Mouse (Mus musculus): ENCODE results near the gene Galp. TPM values are rescaled to one million over a fixed set of nuclear protein-coding genes. Genes with fewer than 3 reads are reported as not detected.
"Not testable (repeated sequence)": the region's sequence is repeated elsewhere in the genome, so short reads cannot be mapped to it uniquely, and the experiment has no call there.

Galp gene
- polyA plus RNA-seq, 1 experiment from 2014 or later = not detected

GRCm38 (mm10) chr7:6220147-6220546 lies 23.3 kb downstream of the Galp start:
- no peaks in the 10 kb centered on the region for H3K27me3 ChIP-seq (replicated peaks)
- no peak overlapping the region for H3K9ac ChIP-seq (replicated peaks)
- H3K27ac ChIP-seq (replicated peaks) = no peak overlapping the region
- no peaks in the 10 kb centered on the region for H3K9me3 ChIP-seq (replicated peaks)
- WGBS = 35% methylated on average over 3 of the region's 3 CpGs
- no peak overlapping the region for H3K4me2 ChIP-seq
- no peaks in the 10 kb centered on the region for H3K36me3 ChIP-seq
- no peaks in the 10 kb centered on the region for H3K4me1 ChIP-seq
- H3K4me3 ChIP-seq (replicated peaks) = no peak overlapping the region
- no peak for ATAC-seq (ENCODE audit: low FRiP score)

GRCm38 (mm10) chr7:6221978-6222377 lies 25.1 kb downstream of the Galp start, which contains the start of gene Zscan5b:
Gene Zscan5b, plus strand, starts transcription at chr7:6222278.
- Histone ChIP-seq H3K4me3 (replicated peaks) (no peak within 1 kb of the TSS), H3K27me3 (replicated peaks) (no peaks in the 10 kb centered on the region), H3K9ac (replicated peaks) (no peak within 1 kb of the TSS), H3K9me3 (replicated peaks) (no peaks in the 10 kb centered on the region), H3K27ac (replicated peaks) (no peak within 1 kb of the TSS), H3K36me3 (no peaks in the 10 kb centered on the region), H3K4me1 (no peaks in the 10 kb centered on the region), H3K4me2 (no peak within 1 kb of the TSS)
- no peak for ATAC-seq (ENCODE audit: low FRiP score)
- WGBS = 96% methylated on average over 12 of the region's 12 CpGs

- H3K27me3 ChIP-seq (replicated peaks); H3K27ac ChIP-seq (replicated peaks); H3K4me2 ChIP-seq; H3K9me3 ChIP-seq (replicated peaks); ATAC-seq (ENCODE audit: low FRiP score); H3K4me1 ChIP-seq; H3K9ac ChIP-seq (replicated peaks); H3K36me3 ChIP-seq; H3K4me3 ChIP-seq (replicated peaks): not testable (repeated sequence)
- WGBS = 62% methylated on average over 8 of the region's 8 CpGs
Observed at GRCm38 (mm10) chr7:6228491-6228890, 31.6 kb downstream of the Galp start.

- no peaks in the 10 kb centered on the region for H3K9me3 ChIP-seq (replicated peaks)
- no peak for ATAC-seq (ENCODE audit: low FRiP score)
- WGBS = 60% methylated on average over 11 of the region's 11 CpGs
- H3K4me3 ChIP-seq (replicated peaks) = no peak overlapping the region
- H3K27ac ChIP-seq (replicated peaks) = no peak overlapping the region
- H3K36me3 ChIP-seq = no peaks in the 10 kb centered on the region
- no peak overlapping the region for H3K4me2 ChIP-seq
- H3K9ac ChIP-seq (replicated peaks) = no peak overlapping the region
- no peaks in the 10 kb centered on the region for H3K4me1 ChIP-seq
- no peaks in the 10 kb centered on the region for H3K27me3 ChIP-seq (replicated peaks)
Observed at GRCm38 (mm10) chr7:6239787-6240186, 42.9 kb downstream of the Galp start.

- not testable (repeated sequence) for H3K4me2 ChIP-seq; H3K9ac ChIP-seq (replicated peaks); ATAC-seq (ENCODE audit: low FRiP score); H3K27me3 ChIP-seq (replicated peaks); H3K36me3 ChIP-seq; H3K9me3 ChIP-seq (replicated peaks); H3K4me3 ChIP-seq (replicated peaks); H3K4me1 ChIP-seq; H3K27ac ChIP-seq (replicated peaks)
- 23% methylated on average over 1 of the region's 1 CpGs for WGBS
Observed at GRCm38 (mm10) chr7:6240841-6241425, 44.0 kb downstream of the Galp start.

GRCm38 (mm10) chr7:6244361-6245292 lies 47.7 kb downstream of the Galp start:
- Histone ChIP-seq H3K4me1 (no peaks in the 10 kb centered on the region), H3K4me3 (replicated peaks) (no peak overlapping the region), H3K9ac (replicated peaks) (no peak overlapping the region), H3K9me3 (replicated peaks) (no peaks in the 10 kb centered on the region), H3K36me3 (no peaks in the 10 kb centered on the region), H3K4me2 (no peak overlapping the region), H3K27ac (replicated peaks) (no peak overlapping the region), H3K27me3 (replicated peaks) (no peaks in the 10 kb centered on the region)
- WGBS = 57% methylated on average over 11 of the region's 11 CpGs
- ATAC-seq (ENCODE audit: low FRiP score) = no peak

GRCm38 (mm10) chr7:6252410-6252809 lies 55.5 kb downstream of the Galp start, which contains the start of gene Epp13:
Gene Epp13, plus strand, starts transcription at chr7:6252710.
- Histone ChIP-seq H3K36me3 (no peaks in the 10 kb centered on the region), H3K4me3 (replicated peaks) (no peak within 1 kb of the TSS), H3K9me3 (replicated peaks) (no peaks in the 10 kb centered on the region), H3K27ac (replicated peaks) (no peak within 1 kb of the TSS), H3K9ac (replicated peaks) (no peak within 1 kb of the TSS), H3K4me2 (no peak within 1 kb of the TSS), H3K4me1 (no peaks in the 10 kb centered on the region), H3K27me3 (replicated peaks) (no peaks in the 10 kb centered on the region)
- WGBS = 87% methylated on average over 6 of the region's 6 CpGs
- ATAC-seq (ENCODE audit: low FRiP score) = no peak

- no peak overlapping the region for H3K4me2 ChIP-seq
- no peak overlapping the region for H3K9ac ChIP-seq (replicated peaks)
- ATAC-seq (ENCODE audit: low FRiP score) = no peak
- H3K4me1 ChIP-seq = no peaks in the 10 kb centered on the region
- no peaks in the 10 kb centered on the region for H3K36me3 ChIP-seq
- H3K27ac ChIP-seq (replicated peaks) = no peak overlapping the region
- H3K27me3 ChIP-seq (replicated peaks) = no peaks in the 10 kb centered on the region
- no peak overlapping the region for H3K4me3 ChIP-seq (replicated peaks)
- no peaks in the 10 kb centered on the region for H3K9me3 ChIP-seq (replicated peaks)
- 97% methylated on average over 5 of the region's 5 CpGs for WGBS
Observed at GRCm38 (mm10) chr7:6254451-6254850, 57.6 kb downstream of the Galp start.

GRCm38 (mm10) chr7:6257386-6257785 lies 60.5 kb downstream of the Galp start:
- 85% methylated on average over 4 of the region's 4 CpGs for WGBS
- Histone ChIP-seq H3K4me2 (no peak overlapping the region), H3K9ac (replicated peaks) (no peak overlapping the region), H3K4me3 (replicated peaks) (no peak overlapping the region), H3K9me3 (replicated peaks) (no peaks in the 10 kb centered on the region), H3K27ac (replicated peaks) (no peak overlapping the region), H3K36me3 (no peaks in the 10 kb centered on the region), H3K4me1 (no peaks in the 10 kb centered on the region), H3K27me3 (replicated peaks) (no peaks in the 10 kb centered on the region)
- ATAC-seq (ENCODE audit: low FRiP score) = no peak

GRCm38 (mm10) chr7:6258232-6259220 lies 61.6 kb downstream of the Galp start:
- Histone ChIP-seq H3K9me3 (replicated peaks) (no peaks in the 10 kb centered on the region), H3K27me3 (replicated peaks) (no peaks in the 10 kb centered on the region), H3K27ac (replicated peaks) (no peak overlapping the region), H3K4me1 (no peaks in the 10 kb centered on the region), H3K4me2 (no peak overlapping the region), H3K9ac (replicated peaks) (no peak overlapping the region), H3K4me3 (replicated peaks) (no peak overlapping the region), H3K36me3 (no peaks in the 10 kb centered on the region)
- 30% methylated on average over 16 of the region's 16 CpGs for WGBS
- ATAC-seq (ENCODE audit: low FRiP score) = no peak

GRCm38 (mm10) chr7:6260004-6260403 lies 63.1 kb downstream of the Galp start:
- H3K4me2 ChIP-seq; H3K36me3 ChIP-seq; H3K4me1 ChIP-seq; ATAC-seq (ENCODE audit: low FRiP score); H3K9me3 ChIP-seq (replicated peaks); H3K4me3 ChIP-seq (replicated peaks); H3K27me3 ChIP-seq (replicated peaks); H3K27ac ChIP-seq (replicated peaks); H3K9ac ChIP-seq (replicated peaks): not testable (repeated sequence)
- 47% methylated on average over 2 of the region's 2 CpGs for WGBS
